Mouse (Mus musculus): ENCODE measurements around the gene Gdpgp1. TPM values are rescaled to one million over a fixed set of nuclear protein-coding genes. Genes with fewer than 3 reads are reported as not detected.

Gdpgp1 gene
- total and polyA plus RNA-seq, 3 experiments: 4.0 to 4.6 TPM; not detected in 1

DNA sequence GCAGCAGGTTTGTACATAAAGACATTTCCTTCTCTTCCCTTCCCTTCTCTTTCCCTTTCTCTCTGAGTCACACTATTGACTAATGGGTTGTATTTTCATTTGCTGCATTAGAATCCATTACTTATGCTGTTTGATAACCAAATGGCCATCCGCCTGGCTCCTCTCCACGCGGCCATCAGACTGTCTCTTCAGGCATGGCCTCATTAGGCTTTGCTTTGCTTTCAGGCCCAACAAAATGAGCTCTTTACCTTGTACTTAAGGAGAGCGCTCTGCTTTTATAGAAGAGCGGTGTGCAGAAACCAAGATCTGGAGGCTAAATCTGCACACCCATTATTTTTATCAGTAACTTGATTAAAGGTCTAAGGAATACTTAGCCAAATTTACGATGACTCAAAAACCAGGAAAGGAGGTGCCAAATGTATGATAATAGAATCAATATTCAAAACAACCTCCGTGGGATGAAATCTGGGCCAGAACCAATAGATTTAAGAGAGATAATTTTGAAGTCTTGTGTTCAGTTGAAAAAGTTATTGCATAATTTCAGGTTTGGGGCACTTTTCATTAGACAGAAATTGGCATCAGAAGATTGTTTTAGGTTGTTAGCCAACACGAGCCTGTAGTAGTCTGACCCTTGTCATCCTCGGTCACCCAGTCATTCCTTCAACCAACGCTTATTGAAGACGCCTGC, 36.9 kb upstream of the Gdpgp1 start:
- no peaks in the 10 kb centered on the region for H3K9me3 ChIP-seq (replicated peaks; ENCODE audit: insufficient read depth, low read length)
- peaks cover 12 to 29% of the 10 kb centered on the region in 2 experiments for H3K4me1 ChIP-seq (ENCODE audit: control insufficient read depth in 1 of 2, insufficient read depth in 2 of 2, low read length in 2 of 2)
- no peaks in the 10 kb centered on the region for H3K27me3 ChIP-seq (ENCODE audit: control insufficient read depth in 1 of 2, insufficient read depth in 2 of 2, low read length in 2 of 2)
- no peak overlapping the region for H3K27ac ChIP-seq (ENCODE audit: control insufficient read depth, low read depth, low read length)
- H3K36me3 ChIP-seq (ENCODE audit: control insufficient read depth in 1 of 2, insufficient read depth in 2 of 2, low read length in 2 of 2): peaks cover 0 to 28% of the 10 kb centered on the region in 2 experiments; a peak in 2 of 4 replicates
- DNase-seq (ENCODE audit: low read depth, low spot score): no peak
- no peak overlapping the region for H3K9ac ChIP-seq (ENCODE audit: control insufficient read depth, low read depth, low read length, poor library complexity, severe bottlenecking)
- no peak overlapping the region for H3K4me3 ChIP-seq (ENCODE audit: control insufficient read depth in 1 of 2, insufficient read depth in 1 of 2, low read depth in 2 of 2, low read length in 2 of 2)
- peaks cover 26% of the 10 kb centered on the region for H3K79me2 ChIP-seq (ENCODE audit: control insufficient read depth, insufficient read depth, low read length, poor library complexity)
- TF ChIP-seq RAD21 (IDR thresholded peaks at IDR 0.05; ENCODE audit: low read depth, low read length) (no peak), MAX (IDR thresholded peaks at IDR 0.05; ENCODE audit: low read length) (no peak), GATA1 (IDR thresholded peaks at IDR 0.05; ENCODE audit: low read depth, low read length) (no peak), TAL1 (IDR thresholded peaks at IDR 0.05; ENCODE audit: low read length) (no peak), SIN3A (IDR thresholded peaks at IDR 0.05; ENCODE audit: low read length) (no peak), USF2 (IDR thresholded peaks at IDR 0.05; ENCODE audit: borderline replicate concordance in 1 of 2, insufficient read depth in 1 of 2, low read depth in 1 of 2, low read length in 2 of 2) (no peak), MAFK (IDR thresholded peaks at IDR 0.05; ENCODE audit: borderline replicate concordance, low read depth, low read length) (no peak), USF1 (IDR thresholded peaks at IDR 0.05; ENCODE audit: low read depth, low read length) (no peak), POLR2A (IDR thresholded peaks at IDR 0.05; ENCODE audit: control insufficient read depth in 1 of 2, insufficient read depth in 1 of 2, low read depth in 1 of 2, low read length in 2 of 2, poor library complexity in 1 of 2) (no peak), POLR2AphosphoS2 (IDR thresholded peaks at IDR 0.05; ENCODE audit: low read length) (no peak)

- Histone ChIP-seq H3K27ac (ENCODE audit: control insufficient read depth, low read depth, low read length) (peak overlapping the region; percentile 67), H3K36me3 (ENCODE audit: control insufficient read depth in 1 of 2, insufficient read depth in 2 of 2, low read length in 2 of 2) (peaks cover 0 to 19% of the 10 kb centered on the region in 2 experiments; a peak in 2 of 4 replicates), H3K9ac (ENCODE audit: control insufficient read depth, low read depth, low read length, poor library complexity, severe bottlenecking) (peak overlapping the region; percentile 93), H3K27me3 (ENCODE audit: control insufficient read depth in 1 of 2, insufficient read depth in 2 of 2, low read length in 2 of 2) (no peaks in the 10 kb centered on the region), H3K4me3 (ENCODE audit: control insufficient read depth in 1 of 2, insufficient read depth in 1 of 2, low read depth in 2 of 2, low read length in 2 of 2) (peak overlapping the region; percentile 89 to 93), H3K9me3 (replicated peaks; ENCODE audit: insufficient read depth, low read length) (no peaks in the 10 kb centered on the region), H3K79me2 (ENCODE audit: control insufficient read depth, insufficient read depth, low read length, poor library complexity) (peaks cover 42% of the 10 kb centered on the region), H3K4me1 (ENCODE audit: control insufficient read depth in 1 of 2, insufficient read depth in 2 of 2, low read length in 2 of 2) (peaks cover 8 to 20% of the 10 kb centered on the region in 2 experiments)
- DNase-seq (ENCODE audit: low read depth, low spot score): peak; percentile 50
- no peak for TF ChIP-seq GABPA (IDR thresholded peaks at IDR 0.05; ENCODE audit: low read depth, low read length)
- TF ChIP-seq MAZ (IDR thresholded peaks at IDR 0.05; ENCODE audit: low read depth, low read length): peak; percentile 47; the same call in 1 of the 2 replicates
These were observed 35.3 kb upstream of the Gdpgp1 start for GRCm38 (mm10) chr7:80197371-80197770.

Measured in MEL (cell line).